Mouse (Mus musculus) liver, embryonic 14.5 days (tissue): ENCODE measurements around the gene Mllt3.

Source experiments
- CTCF ChIP-seq: IDR thresholded peaks from 2 replicates; pipeline ENCODE4 v1.5.1; 2016; ENCODE audit warnings: antibody characterized with exemption, low read depth, control low read depth
- EP300 ChIP-seq: IDR thresholded peaks from 2 replicates; pipeline ENCODE4 v1.6.1; 2016; ENCODE audit warnings: antibody characterized with exemption, low read depth

DNA sequence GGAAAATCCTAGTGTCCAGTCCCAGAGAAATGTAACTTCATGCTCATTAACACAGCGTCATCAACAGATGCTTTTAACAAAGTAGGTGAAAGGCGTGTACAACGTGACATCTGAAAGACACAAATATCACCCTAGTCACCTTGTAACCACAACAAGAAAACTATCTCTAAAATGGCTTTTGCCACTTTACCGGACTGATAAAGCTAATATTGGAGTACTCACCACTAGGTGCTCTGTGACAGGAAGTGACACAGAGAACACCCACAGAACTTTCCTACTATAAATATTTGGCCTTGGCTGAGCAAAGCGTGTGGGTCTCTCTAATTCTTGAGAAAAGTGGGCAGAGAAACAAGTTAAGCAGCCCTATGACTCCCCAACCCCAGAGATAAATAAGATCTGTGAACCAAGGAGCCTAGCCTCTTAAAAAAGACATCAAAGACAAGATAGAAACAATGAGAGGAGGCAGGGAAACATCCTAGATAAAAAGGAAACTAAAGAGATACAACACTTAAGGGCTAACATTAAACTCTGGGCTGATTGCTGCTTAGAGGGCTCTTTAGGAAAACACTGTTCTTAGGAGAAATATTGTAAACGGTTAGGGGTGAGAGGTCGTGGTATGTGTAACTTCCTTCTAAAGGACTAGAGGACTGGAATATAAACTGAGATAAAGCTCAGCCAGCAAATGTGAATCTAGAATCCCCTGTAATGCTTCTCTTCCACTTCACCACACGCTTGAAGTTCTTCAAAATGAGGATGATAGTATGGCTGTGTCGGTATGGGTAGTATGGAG, 29.8 kb downstream of the Mllt3 start:
- TF ChIP-seq CTCF (no peak), EP300 (no peak)
